Mouse (Mus musculus): ENCODE data around the gene Gm7951. TPM values are rescaled to one million over a fixed set of nuclear protein-coding genes. Genes with fewer than 3 reads are reported as not detected.
"Not testable (repeated sequence)": the region's sequence is repeated elsewhere in the genome, so short reads cannot be mapped to it uniquely, and the experiment has no call there.

The Gm7951 gene
- not detected for total RNA-seq (2021)

- DNase-seq (ENCODE audit: low spot score in 2 of 2); intact Hi-C loops (cut with DNase I): not testable (repeated sequence)
These were observed at the start of gene Gm7951 for GRCm38 (mm10) chr14:42117269-42117668. Gene Gm7951 (minus strand): TSS chr14:42117369.

GRCm38 (mm10) chr14:42162522-42162921 is 45.4 kb upstream of the Gm7951 start, which contains the start of gene Gm17027:
Gene Gm17027 (minus strand): TSS chr14:42162622.
- DNase-seq (ENCODE audit: low spot score in 2 of 2); intact Hi-C loops (cut with DNase I): not testable (repeated sequence)

GRCm38 (mm10) chr14:42134571-42134970 is 17.4 kb upstream of the Gm7951 start:
- DNase-seq (ENCODE audit: low spot score in 2 of 2); intact Hi-C loops (cut with DNase I): not testable (repeated sequence)

GRCm38 (mm10) chr14:42133806-42134205 is 16.6 kb upstream of the Gm7951 start:
- DNase-seq (ENCODE audit: low spot score in 2 of 2) = not testable (repeated sequence)

More at GRCm38 (mm10) chr14:42133806-42134205, 16.6 kb upstream of the Gm7951 start:
- intact Hi-C loops (cut with DNase I) = not testable (repeated sequence)

Other genes starting within 250 kb of the Gm7951 start
- gene Gm7980, start 210.1 kb downstream of the Gm7951 start, total RNA-seq (2021) = not detected
- not detected for gene 1700049E17Rik1, start 192.4 kb downstream of the Gm7951 start, total RNA-seq (2021)
- gene 1700024B05Rik, start 173.4 kb downstream of the Gm7951 start, total RNA-seq (2021) = not detected
- not detected for gene Gm6401, start 149.4 kb downstream of the Gm7951 start, total RNA-seq (2021)
- 1 to 10 TPM in 1 of 2 experiments, under 1 TPM in 1; 0.57 to 1.3 TPM for gene Gm3543, start 134.0 kb downstream of the Gm7951 start, total RNA-seq (2021)
- not detected for gene Gm17027, start 45.3 kb upstream of the Gm7951 start, total RNA-seq (2021)
- 1 to 10 TPM; 1.9 to 2.5 TPM for gene Gm3573, start 73.4 kb upstream of the Gm7951 start, total RNA-seq (2021)
- not detected for gene Gm17026, start 142.7 kb upstream of the Gm7951 start, total RNA-seq (2021)
- gene Gm9611, start 180.0 kb upstream of the Gm7951 start, total RNA-seq (2021) = not detected
- gene Gm7995, start 192.8 kb upstream of the Gm7951 start, total RNA-seq (2021) = not detected